Mouse (Mus musculus): ENCODE data around the gene Ophn1. TPM values are rescaled to one million over a fixed set of nuclear protein-coding genes. Genes with fewer than 3 reads are reported as not detected.
A peak's percentile ranks its signal among the peaks of the same experiment; 100 is the strongest.

Gene Ophn1
- polyA plus RNA-seq, 1 experiment from 2014 or later, result 14.2 TPM

DNA sequence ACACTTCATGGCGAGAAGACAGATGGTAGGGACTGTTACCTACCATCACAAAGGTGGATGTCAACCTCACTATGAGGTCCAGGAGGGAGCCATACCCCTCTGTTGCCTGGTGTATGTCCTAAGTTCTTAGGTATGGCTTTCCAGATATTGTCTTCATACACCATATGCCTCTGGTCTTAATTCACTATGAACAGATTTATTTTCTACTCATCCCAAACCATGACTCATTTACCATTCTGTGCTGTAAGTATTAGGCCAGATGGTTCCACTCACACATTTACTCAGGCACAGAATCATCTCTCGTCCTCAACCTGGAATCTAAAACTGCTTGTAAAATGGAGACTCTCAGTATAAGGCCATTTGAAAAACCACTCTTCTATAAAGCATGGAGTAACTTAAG, 135.7 kb downstream of the Ophn1 start:
- no peak overlapping the region for H3K4me3 ChIP-seq
- H3K27ac ChIP-seq, result no peak overlapping the region
- H3K27me3 ChIP-seq (ENCODE audit: poor library complexity, severe bottlenecking), result peaks cover 30% of the 10 kb centered on the region
- no peaks in the 10 kb centered on the region for H3K36me3 ChIP-seq (replicated peaks)
- no peaks in the 10 kb centered on the region for H3K9me3 ChIP-seq
- 77% methylated on average over 2 of the region's 2 CpGs for WGBS
- DNase-seq (ENCODE audit: extremely low spot score, low spot score), result no peak
- no peaks in the 10 kb centered on the region for H3K4me1 ChIP-seq

GRCm38 (mm10) chrX:98751279-98751817, 139.5 kb downstream of the Ophn1 start:
- no peak overlapping the region for H3K27ac ChIP-seq
- no peaks in the 10 kb centered on the region for H3K4me1 ChIP-seq
- no peaks in the 10 kb centered on the region for H3K9me3 ChIP-seq
- H3K27me3 ChIP-seq (ENCODE audit: poor library complexity, severe bottlenecking), result peaks cover 17% of the 10 kb centered on the region; the same call in 1 of the 2 replicates
- H3K36me3 ChIP-seq (replicated peaks), result no peaks in the 10 kb centered on the region
- DNase-seq (ENCODE audit: extremely low spot score, low spot score), result no peak
- WGBS, result 74% methylated on average over 1 of the region's 1 CpGs
- H3K4me3 ChIP-seq, result no peak overlapping the region

GRCm38 (mm10) chrX:98736758-98737157, 154.1 kb downstream of the Ophn1 start:
- Histone ChIP-seq H3K4me1 (no peaks in the 10 kb centered on the region), H3K27me3 (ENCODE audit: poor library complexity, severe bottlenecking) (no peaks in the 10 kb centered on the region), H3K9me3 (no peaks in the 10 kb centered on the region), H3K27ac (no peak overlapping the region), H3K36me3 (replicated peaks) (0 out of 2 replicates have a peak, but pooled peaks cover 2% of the 10 kb centered on the region), H3K4me3 (no peak overlapping the region)
- no peak for DNase-seq (ENCODE audit: extremely low spot score, low spot score)
- WGBS, result 94% methylated on average over 5 of the region's 5 CpGs

GRCm38 (mm10) chrX:98722991-98723390, 167.8 kb downstream of the Ophn1 start:
- no peaks in the 10 kb centered on the region; the same call in 1 of the 2 replicates for H3K27me3 ChIP-seq (ENCODE audit: poor library complexity, severe bottlenecking)
- H3K4me3 ChIP-seq, result no peak overlapping the region
- no peaks in the 10 kb centered on the region for H3K36me3 ChIP-seq (replicated peaks)
- H3K4me1 ChIP-seq, result no peaks in the 10 kb centered on the region
- DNase-seq (ENCODE audit: extremely low spot score, low spot score), result no peak
- no peak overlapping the region for H3K27ac ChIP-seq
- 87% methylated on average over 10 of the region's 10 CpGs for WGBS
- H3K9me3 ChIP-seq, result no peaks in the 10 kb centered on the region

GRCm38 (mm10) chrX:98707766-98708165, 183.1 kb downstream of the Ophn1 start:
- peaks cover 3% of the 10 kb centered on the region; the same call in 1 of the 2 replicates for H3K27me3 ChIP-seq (ENCODE audit: poor library complexity, severe bottlenecking)
- no peak overlapping the region for H3K27ac ChIP-seq
- no peak overlapping the region for H3K4me3 ChIP-seq
- H3K9me3 ChIP-seq, result no peaks in the 10 kb centered on the region
- no peaks in the 10 kb centered on the region for H3K4me1 ChIP-seq
- no peak for DNase-seq (ENCODE audit: extremely low spot score, low spot score)
- H3K36me3 ChIP-seq (replicated peaks), result no peaks in the 10 kb centered on the region

DNA sequence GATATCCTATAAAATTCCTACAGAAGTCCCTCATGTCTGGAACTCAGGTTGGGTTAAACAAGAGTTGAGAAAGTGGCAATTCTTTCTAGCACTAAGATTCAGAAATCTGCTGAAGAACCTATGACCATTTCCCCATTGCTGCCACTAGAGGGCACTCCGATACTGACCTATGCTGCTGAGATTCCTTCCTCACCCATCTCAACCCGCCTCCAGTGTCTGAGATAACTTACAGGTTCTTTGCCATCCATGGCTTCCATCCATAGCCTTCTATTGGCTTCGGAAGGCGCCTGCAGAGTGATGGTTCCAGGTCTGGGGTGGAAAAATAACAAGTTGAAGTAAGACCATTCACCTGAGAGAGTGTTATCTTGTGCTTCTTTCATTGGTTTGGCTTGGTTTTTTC, 189.2 kb downstream of the Ophn1 start:
- 22% methylated on average over 4 of the region's 4 CpGs for WGBS
- Histone ChIP-seq H3K4me1 (no peaks in the 10 kb centered on the region), H3K27me3 (ENCODE audit: poor library complexity, severe bottlenecking) (peaks cover 15% of the 10 kb centered on the region), H3K36me3 (replicated peaks) (no peaks in the 10 kb centered on the region), H3K27ac (no peak overlapping the region), H3K9me3 (no peaks in the 10 kb centered on the region), H3K4me3 (no peak overlapping the region)
- peak; percentile 33 for DNase-seq (ENCODE audit: extremely low spot score, low spot score)

GRCm38 (mm10) chrX:98682603-98683002, 208.2 kb downstream of the Ophn1 start:
- DNase-seq (ENCODE audit: extremely low spot score, low spot score), result no peak
- no peak overlapping the region for H3K4me3 ChIP-seq
- H3K27ac ChIP-seq, result no peak overlapping the region
- no peaks in the 10 kb centered on the region for H3K36me3 ChIP-seq (replicated peaks)
- H3K4me1 ChIP-seq, result no peaks in the 10 kb centered on the region
- no peaks in the 10 kb centered on the region for H3K9me3 ChIP-seq
- peaks cover 12% of the 10 kb centered on the region for H3K27me3 ChIP-seq (ENCODE audit: poor library complexity, severe bottlenecking)

- WGBS, result 82% methylated on average over 2 of the region's 2 CpGs
- Histone ChIP-seq H3K27ac (no peak overlapping the region), H3K27me3 (ENCODE audit: poor library complexity, severe bottlenecking) (peaks cover 19% of the 10 kb centered on the region), H3K9me3 (no peaks in the 10 kb centered on the region), H3K4me3 (no peak overlapping the region), H3K36me3 (replicated peaks) (no peaks in the 10 kb centered on the region), H3K4me1 (no peaks in the 10 kb centered on the region)
- no peak for DNase-seq (ENCODE audit: extremely low spot score, low spot score)
Measured at GRCm38 (mm10) chrX:98681281-98681680, 209.5 kb downstream of the Ophn1 start.

DNA sequence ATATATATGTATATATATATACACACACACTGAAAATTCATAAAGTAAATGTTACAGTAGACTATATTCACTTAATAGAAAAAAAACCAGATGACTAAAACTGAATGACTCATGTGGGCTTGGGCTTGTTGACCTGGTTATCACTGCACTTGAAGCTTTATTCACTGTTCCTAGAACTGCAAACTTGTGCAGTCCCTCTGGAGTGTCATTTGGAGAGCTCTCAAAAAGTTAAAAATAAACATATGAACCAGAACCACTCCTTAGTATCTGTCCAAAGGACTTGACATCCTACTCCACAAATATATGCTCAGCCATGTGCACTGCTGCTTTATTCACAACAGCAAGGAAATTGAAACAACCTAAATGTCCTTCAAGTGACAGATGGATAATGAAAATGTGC, 219.8 kb downstream of the Ophn1 start:
- no peak overlapping the region for H3K4me3 ChIP-seq
- no peaks in the 10 kb centered on the region for H3K27me3 ChIP-seq (ENCODE audit: poor library complexity, severe bottlenecking)
- no peaks in the 10 kb centered on the region for H3K4me1 ChIP-seq
- no peak overlapping the region for H3K27ac ChIP-seq
- no peaks in the 10 kb centered on the region for H3K9me3 ChIP-seq
- DNase-seq (ENCODE audit: extremely low spot score, low spot score), result no peak
- H3K36me3 ChIP-seq (replicated peaks), result no peaks in the 10 kb centered on the region

DNA sequence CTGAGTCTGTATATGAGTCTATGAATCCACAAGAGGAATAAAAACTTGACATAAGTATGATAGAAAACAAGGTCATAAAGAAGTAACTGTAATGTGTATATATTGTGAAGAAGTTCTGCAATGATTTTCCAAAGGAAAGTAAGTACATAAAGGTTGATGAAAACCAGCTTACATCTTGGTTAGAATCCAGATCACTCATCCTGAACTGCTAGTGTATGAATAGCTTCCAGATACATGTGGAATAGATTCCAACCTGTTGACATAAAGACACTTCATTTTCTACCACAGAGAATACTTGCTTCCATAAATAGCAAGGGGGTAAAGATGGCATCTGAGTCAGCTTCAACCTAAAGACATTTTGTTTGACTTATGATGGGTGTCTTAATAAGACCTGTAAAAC, 239.4 kb downstream of the Ophn1 start:
- Histone ChIP-seq H3K4me3 (no peak overlapping the region), H3K27me3 (ENCODE audit: poor library complexity, severe bottlenecking) (no peaks in the 10 kb centered on the region; the same call in 1 of the 2 replicates)

DNA sequence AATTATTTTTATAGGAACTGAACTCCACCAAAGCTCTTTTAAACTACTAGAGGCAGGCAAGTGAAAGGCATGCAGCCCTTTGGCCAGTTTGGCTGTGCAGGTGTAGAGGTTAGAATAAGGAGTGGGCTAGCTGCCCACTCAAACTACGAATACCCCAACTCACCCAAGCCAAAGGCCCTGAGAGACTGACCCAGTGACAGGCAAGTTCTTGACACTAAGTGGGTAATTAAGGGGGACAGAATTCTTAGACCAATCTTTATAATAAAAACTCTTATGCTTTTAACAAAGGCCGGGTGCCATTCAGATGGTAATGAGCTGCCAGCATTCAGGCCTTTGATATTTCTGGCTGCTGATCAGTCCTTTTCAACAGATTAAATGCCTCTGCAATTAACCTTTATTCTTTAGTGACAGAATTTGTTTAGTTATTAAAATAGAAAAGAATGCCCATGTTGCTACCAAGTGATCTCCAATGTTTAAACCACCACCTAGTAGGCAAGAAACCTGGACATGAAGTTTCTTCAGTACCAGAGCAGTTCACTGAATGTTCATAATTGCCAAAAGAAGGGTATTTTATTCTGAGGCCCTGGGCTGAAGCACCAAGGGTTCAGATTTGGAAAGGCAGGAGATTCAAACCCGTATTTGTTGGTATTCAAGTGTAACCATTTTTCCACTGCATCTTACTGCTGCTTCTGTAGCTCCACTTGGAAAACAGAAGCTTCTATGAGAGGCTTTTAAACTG, 262.0 kb downstream of the Ophn1 start:
- peaks cover 10% of the 10 kb centered on the region for H3K4me1 ChIP-seq
- peak; percentile 15 for DNase-seq (ENCODE audit: extremely low spot score, low spot score)
- no peak overlapping the region for H3K27ac ChIP-seq
- WGBS, result 53% methylated on average over 3 of the region's 3 CpGs
- no peaks in the 10 kb centered on the region for H3K36me3 ChIP-seq (replicated peaks)
- peaks cover 50% of the 10 kb centered on the region for H3K27me3 ChIP-seq (ENCODE audit: poor library complexity, severe bottlenecking)
- H3K4me3 ChIP-seq, result no peak overlapping the region
- H3K9me3 ChIP-seq, result no peaks in the 10 kb centered on the region

More for the DNA sequence above, 239.4 kb downstream of the Ophn1 start:
- H3K4me1 ChIP-seq, result no peaks in the 10 kb centered on the region
- no peaks in the 10 kb centered on the region for H3K9me3 ChIP-seq
- H3K36me3 ChIP-seq (replicated peaks), result no peaks in the 10 kb centered on the region
- no peak for DNase-seq (ENCODE audit: extremely low spot score, low spot score)
- no peak overlapping the region for H3K27ac ChIP-seq

GRCm38 (mm10) chrX:98618865-98619264, 272.0 kb downstream of the Ophn1 start:
- Histone ChIP-seq H3K36me3 (replicated peaks) (no peaks in the 10 kb centered on the region), H3K27me3 (ENCODE audit: poor library complexity, severe bottlenecking) (no peaks in the 10 kb centered on the region), H3K27ac (no peak overlapping the region), H3K9me3 (no peaks in the 10 kb centered on the region), H3K4me1 (no peaks in the 10 kb centered on the region), H3K4me3 (no peak overlapping the region)
- peak; percentile 15 for DNase-seq (ENCODE audit: extremely low spot score, low spot score)
- 6% methylated on average over 2 of the region's 2 CpGs for WGBS

DNA sequence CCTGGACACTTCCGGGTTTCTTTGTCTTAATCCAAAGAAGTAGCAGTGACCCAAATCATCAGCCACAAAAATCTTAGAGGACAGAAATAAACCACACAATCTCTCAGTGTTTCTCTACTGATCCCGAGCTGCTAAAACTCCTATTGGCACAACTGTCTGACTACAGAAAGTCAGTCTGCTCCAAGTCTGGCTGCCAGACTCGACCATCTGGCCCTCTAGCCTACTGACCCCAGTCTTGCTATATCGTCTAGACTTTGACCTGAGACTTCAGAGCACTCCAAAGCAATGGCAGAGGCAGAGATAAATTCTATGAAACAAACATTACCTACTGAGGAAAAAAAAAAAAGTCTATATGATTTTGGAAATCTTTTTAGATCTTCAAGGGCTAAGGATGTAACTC, 273.4 kb downstream of the Ophn1 start:
- Histone ChIP-seq H3K4me3 (no peak overlapping the region), H3K9me3 (no peaks in the 10 kb centered on the region), H3K4me1 (no peaks in the 10 kb centered on the region), H3K27me3 (ENCODE audit: poor library complexity, severe bottlenecking) (no peaks in the 10 kb centered on the region), H3K27ac (no peak overlapping the region), H3K36me3 (replicated peaks) (no peaks in the 10 kb centered on the region)
- no peak for DNase-seq (ENCODE audit: extremely low spot score, low spot score)
- WGBS, result 84% methylated on average over 4 of the region's 4 CpGs

Measured in forebrain, embryonic 10.5 days (tissue).